Mouse (Mus musculus) embryo, embryonic 9.5 days (tissue): Measurements from ENCODE around the gene Asl.
A peak's percentile ranks its signal among the peaks of the same experiment; 100 is the strongest.
"Not testable (repeated sequence)": the region's sequence is repeated elsewhere in the genome, so short reads cannot be mapped to it uniquely, and the experiment has no call there.

ENCODE experiments used
- DNase-seq: peaks from one replicate; pipeline ENCODE4 v3.0.0-alpha.2; 2017; ENCODE audit errors: extremely low spot score

Asl gene

DNA sequence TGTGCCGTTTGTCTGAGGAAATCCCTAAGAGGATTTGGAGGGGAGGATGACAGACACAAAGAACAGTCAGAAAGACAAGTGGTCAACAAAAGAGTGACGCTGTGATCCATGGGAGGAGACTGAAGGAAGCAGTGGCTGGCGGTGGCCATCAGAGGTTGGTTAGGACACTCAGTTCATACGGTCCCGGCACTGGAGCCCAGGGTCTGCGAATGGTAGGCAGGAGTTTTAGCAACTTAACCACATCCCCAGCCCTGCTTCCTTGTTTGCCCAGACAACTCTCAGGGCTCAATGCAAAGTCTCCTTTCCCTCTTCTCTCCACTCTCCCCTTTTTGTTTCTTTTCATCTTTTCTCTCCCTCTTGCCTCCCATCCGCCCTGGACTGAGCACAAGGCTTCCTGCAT is 17.1 kb upstream of the Asl start:
- DNase-seq: no peak

GRCm38 (mm10) chr5:130044201-130044695 is 15.2 kb upstream of the Asl start:
- DNase-seq: no peak

GRCm38 (mm10) chr5:130043741-130044140 is 14.7 kb upstream of the Asl start:
- DNase-seq: no peak

GRCm38 (mm10) chr5:130041262-130041661 is 12.2 kb upstream of the Asl start:
- no peak for DNase-seq

DNA sequence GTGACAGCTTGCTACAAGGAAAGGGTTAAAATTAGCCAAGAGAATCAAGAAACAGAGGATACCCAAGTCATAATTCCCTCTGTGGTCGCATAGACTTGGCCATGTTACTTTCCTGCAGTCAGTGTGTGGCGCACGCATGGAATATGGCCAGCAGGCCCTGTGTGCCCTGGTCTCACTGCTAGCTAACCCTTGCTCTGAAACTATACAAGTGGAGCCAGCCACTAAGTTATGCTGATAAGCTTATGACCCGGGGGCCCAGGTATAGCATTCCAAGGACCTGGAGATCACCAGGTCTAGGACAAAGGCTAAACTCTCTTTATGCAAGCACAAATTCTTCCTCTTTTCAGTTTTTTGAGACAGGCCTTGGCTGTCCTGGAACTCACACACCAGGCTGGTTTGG is 11.8 kb upstream of the Asl start:
- no peak for DNase-seq

- peak; percentile 63 for DNase-seq
Observed at GRCm38 (mm10) chr5:130037752-130038455, 8.9 kb upstream of the Asl start.

GRCm38 (mm10) chr5:130036300-130036699 is 7.3 kb upstream of the Asl start:
- DNase-seq: not testable (repeated sequence)

GRCm38 (mm10) chr5:130033869-130034268 is 4.8 kb upstream of the Asl start:
- DNase-seq: no peak

DNA sequence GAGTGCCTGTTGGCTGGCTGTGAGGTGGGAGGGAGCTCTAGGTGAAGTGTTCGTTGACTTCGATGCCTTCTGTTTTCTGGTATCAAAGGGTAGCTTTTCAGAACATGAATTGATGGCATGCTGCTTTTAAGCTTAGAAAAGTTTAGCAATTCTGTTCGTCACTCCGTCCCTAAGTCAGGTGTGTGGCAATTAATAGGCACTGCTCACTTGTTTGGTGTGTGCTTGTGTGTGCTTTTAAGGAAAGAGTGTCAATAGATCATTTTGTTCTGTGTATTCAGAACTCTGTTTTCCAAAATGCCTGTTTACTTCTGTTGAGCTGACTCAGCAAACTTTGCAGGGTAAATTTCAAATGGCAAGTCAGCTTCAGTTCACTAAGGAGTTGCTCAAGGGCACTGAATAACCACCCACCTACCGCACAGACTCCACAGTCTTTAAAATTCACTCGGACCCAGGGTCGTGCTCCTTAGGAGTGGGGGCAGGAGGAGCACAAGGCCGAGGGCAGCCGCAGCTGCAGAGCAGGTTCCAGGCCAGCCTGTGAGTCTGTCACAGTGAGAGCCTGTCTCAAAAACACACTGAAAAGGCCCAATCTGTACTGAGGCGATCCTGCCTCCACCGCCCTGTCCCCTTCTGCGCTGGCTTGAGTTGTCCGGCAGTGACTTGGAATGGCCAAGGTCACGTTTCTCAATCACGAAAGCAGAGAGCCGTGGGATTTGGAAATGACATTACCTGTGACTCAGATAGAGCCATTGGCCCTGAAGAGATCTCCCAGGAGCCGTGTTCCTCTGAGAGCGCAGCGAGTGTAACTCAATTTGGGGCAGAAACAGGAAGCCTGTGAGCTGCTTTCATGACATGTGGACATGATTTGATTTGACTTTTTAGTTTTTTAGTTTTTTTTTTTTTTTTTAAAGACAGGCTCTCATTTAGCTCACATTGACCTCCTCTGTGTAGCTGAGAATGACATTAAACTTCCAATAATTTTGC is 2.7 kb upstream of the Asl start:
- no peak for DNase-seq

DNA sequence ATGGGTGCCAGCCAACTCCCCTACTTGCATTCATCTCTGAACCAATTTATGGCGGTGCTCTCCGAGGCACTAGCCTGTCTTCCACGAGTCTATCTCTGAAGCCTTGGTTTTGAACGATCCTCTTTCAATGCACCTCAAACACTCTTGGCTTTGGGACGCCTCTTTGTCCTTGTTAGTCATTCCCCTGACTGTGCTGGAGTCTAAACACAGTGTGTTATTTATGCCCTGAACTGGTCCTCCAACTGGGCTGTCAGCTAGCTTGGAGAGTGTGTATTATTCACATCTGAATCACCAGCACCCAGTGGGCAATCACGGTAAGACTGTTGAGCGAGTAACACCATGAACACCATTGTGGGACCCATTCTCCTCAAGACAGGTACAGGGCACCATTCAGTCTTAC is 1.4 kb downstream of the Asl start:
- no peak for DNase-seq

DNA sequence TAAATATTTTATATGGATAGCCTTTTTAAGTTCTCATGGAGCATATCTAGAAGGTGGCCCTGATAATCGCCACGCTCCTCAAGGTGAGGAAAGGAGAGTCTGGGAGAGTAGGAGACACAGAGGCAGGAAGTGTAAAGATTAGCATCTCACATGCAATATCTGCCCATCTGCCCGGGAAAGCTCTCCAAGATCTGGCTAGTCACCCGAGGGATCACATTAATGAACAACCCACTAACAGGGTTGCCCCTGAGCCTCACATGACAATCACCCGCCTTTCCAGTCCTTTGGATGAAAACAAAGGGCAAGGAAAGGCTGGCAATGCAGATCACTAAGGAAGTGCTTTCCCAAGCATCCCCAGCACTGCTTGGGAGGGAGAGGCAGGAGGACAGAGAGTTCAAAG is 1.9 kb downstream of the Asl start:
- DNase-seq: no peak

- DNase-seq: peak; percentile 88
Observed at GRCm38 (mm10) chr5:130023767-130024539, 5.1 kb downstream of the Asl start.

GRCm38 (mm10) chr5:130023067-130023766 is 5.8 kb downstream of the Asl start:
- no peak for DNase-seq

DNA sequence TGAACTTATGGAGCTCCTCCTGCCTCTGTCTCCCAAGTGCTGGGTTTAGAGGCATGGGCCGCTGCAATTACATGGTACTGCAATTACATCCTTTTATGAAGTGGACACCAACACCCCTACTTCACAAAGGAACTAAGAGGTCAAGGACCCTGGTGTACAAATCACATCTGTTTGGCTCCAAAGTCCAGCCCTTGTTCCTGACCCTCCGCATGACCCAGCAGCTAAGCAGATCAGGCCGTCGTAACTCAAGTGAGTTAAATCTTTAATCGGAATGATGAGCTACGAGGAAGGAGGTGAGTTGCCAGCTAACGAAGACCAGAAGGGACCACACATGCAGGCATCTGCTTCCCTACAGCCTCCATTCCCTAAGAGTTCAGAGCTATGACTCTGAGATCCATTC is 6.7 kb downstream of the Asl start:
- DNase-seq: no peak

- DNase-seq: no peak
Observed at GRCm38 (mm10) chr5:130021361-130021966, 7.6 kb downstream of the Asl start.

GRCm38 (mm10) chr5:130019461-130019860 is 9.6 kb downstream of the Asl start:
- DNase-seq: no peak

GRCm38 (mm10) chr5:130015104-130015503 is 13.9 kb downstream of the Asl start:
- DNase-seq: no peak

GRCm38 (mm10) chr5:130010961-130011360 is 18.1 kb downstream of the Asl start:
- DNase-seq: no peak

- no peak for DNase-seq
Observed at GRCm38 (mm10) chr5:130009784-130010183, 19.3 kb downstream of the Asl start.

- DNase-seq: no peak
Observed at GRCm38 (mm10) chr5:130008034-130008590, 20.9 kb downstream of the Asl start.

- no peak for DNase-seq
Observed at GRCm38 (mm10) chr5:130007344-130007743, 21.7 kb downstream of the Asl start.
